Mouse (Mus musculus) liver, embryonic 14.5 days (tissue): Measurements from ENCODE around the gene Metap1d. TPM values are rescaled to one million over a fixed set of nuclear protein-coding genes. Genes with fewer than 3 reads are reported as not detected.

ENCODE experiments used
- ATAC-seq: fragments of 200-750 bp; cut with Nextera tagmentation; 2 replicates; pipeline ENCODE4 v1.8.0; 2017; ENCODE audit warnings: moderate number of reproducible peaks, mild to moderate bottlenecking, moderate library complexity; ENCODE audit not compliant: insufficient read depth
- DNase-seq, 3 experiments: peaks; one replicate each; pipeline ENCODE4 v3.0.0-alpha.2; 2012 to 2013; ENCODE audit warnings: low read depth in 3 of 3, low spot score in 3 of 3
- H3K27ac ChIP-seq: fragments of 300-500 bp; sonication (generic); 2 replicates; pipeline ENCODE4 v1.5.1; 2014; ENCODE audit warnings: moderate library complexity, mild to moderate bottlenecking, control low read depth, inconsistent platforms
- H3K27me3 ChIP-seq: fragments of 300-500 bp; sonication (generic); 2 replicates; pipeline ENCODE4 v1.6.1; 2014; ENCODE audit warnings: mild to moderate bottlenecking, low read length, moderate library complexity; ENCODE audit not compliant: control insufficient read depth, insufficient read depth
- H3K36me3 ChIP-seq: fragments of 300-500 bp; sonication (generic); replicated peaks from 2 replicates; pipeline ENCODE4 v1.6.1; 2014; ENCODE audit warnings: low read depth; ENCODE audit not compliant: control insufficient read depth, insufficient read depth
- H3K4me1 ChIP-seq, 2 experiments: fragments of 200-500 bp in 1 of 2; fragments of 300-500 bp in 1 of 2; sonication (generic) in 1 of 2; replicated peaks; 2 replicates each; pipeline ENCODE4 v1.6.1; 2012 to 2014; ENCODE audit warnings: antibody characterized with exemption in 1 of 2, inconsistent platforms in 1 of 2, low read length in 1 of 2; ENCODE audit not compliant: control insufficient read depth in 2 of 2, insufficient read depth in 2 of 2
- H3K4me2 ChIP-seq: fragments of 300-500 bp; sonication (generic); 2 replicates; pipeline ENCODE4 v1.6.1; 2014; ENCODE audit warnings: low read depth, mild to moderate bottlenecking, control low read depth, moderate library complexity
- H3K4me3 ChIP-seq, 2 experiments: fragments of 200-500 bp in 1 of 2; fragments of 300-500 bp in 1 of 2; sonication (generic) in 1 of 2; 2 replicates each; pipeline ENCODE4 v1.5.1; 2012 to 2014; ENCODE audit warnings: low read depth in 2 of 2, low read length in 2 of 2, mild to moderate bottlenecking in 2 of 2, control low read depth in 1 of 2, inconsistent platforms in 1 of 2, moderate library complexity in 1 of 2; ENCODE audit not compliant: insufficient read depth in 1 of 2
- H3K9ac ChIP-seq: fragments of 300-500 bp; sonication (generic); replicated peaks from 2 replicates; pipeline ENCODE4 v1.6.1; 2014; ENCODE audit warnings: mild to moderate bottlenecking, control low read depth, moderate library complexity
- H3K9me3 ChIP-seq: fragments of 300-500 bp; sonication (generic); 2 replicates; pipeline ENCODE4 v1.6.1; 2016; ENCODE audit warnings: low read length, mixed read lengths; ENCODE audit not compliant: control insufficient read depth
- CTCF ChIP-seq: IDR thresholded peaks from 2 replicates; pipeline ENCODE4 v1.5.1; 2016; ENCODE audit warnings: antibody characterized with exemption, low read depth, control low read depth
- EP300 ChIP-seq: IDR thresholded peaks from 2 replicates; pipeline ENCODE4 v1.6.1; 2016; ENCODE audit warnings: antibody characterized with exemption, low read depth
- WGBS: fragments of 180-500 bp; shearing (Covaris S2); extraction: QIAGEN DNeasy Blood & Tissue Kit; methylation state at CpG from one replicate; pipeline ENCODE4 v1.1.7; 2014; ENCODE audit not compliant: insufficient replicate concordance; 5-methylcytosine and 5-hydroxymethylcytosine counted together
- polyA plus RNA-seq, 2 experiments: library from polyadenylated mRNA; depleted of rRNA in 1 of 2; stranded (reverse) in 1 of 2; unstranded in 1 of 2; fragments of >200 nt; fragmentation: Nextera tagmentation in 1 of 2; extraction: Ambion mirVana in 1 of 2; gene quantifications; 2 replicates each; pipeline versions ENCODE4 v1.2.1 to v1.2.3; 2012 to 2014

Gene Metap1d
- polyA plus RNA-seq, 2 experiments = 22.2 to 29.9 TPM

DNA sequence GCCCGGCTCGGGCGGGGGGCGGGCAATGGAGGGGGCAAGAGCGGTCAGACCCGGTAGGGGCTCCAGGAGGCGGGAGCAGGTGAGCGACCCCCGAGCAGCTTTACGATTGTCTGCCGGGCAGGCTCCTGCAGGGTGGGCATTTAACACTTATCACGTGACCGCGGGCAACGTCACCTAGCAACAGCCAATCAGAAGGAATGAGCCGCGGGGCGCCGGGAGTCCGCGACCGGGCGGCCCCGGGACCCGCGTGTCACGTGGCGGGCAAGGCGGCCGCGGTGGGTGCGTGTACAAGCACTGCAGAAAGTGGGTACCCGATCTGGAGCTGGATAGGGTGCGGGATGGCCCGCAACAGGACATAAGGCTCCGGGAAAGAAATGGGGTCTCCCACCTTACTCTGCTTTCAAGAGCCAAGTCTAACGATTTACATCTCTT is 93.6 kb downstream of the Metap1d start, which contains the start of gene Dlx2:
Gene Dlx2 (minus strand): TSS at position 115 of the 432 bp plus-strand sequence.
- no peak for DNase-seq
- ATAC-seq = no peak
- H3K4me2 ChIP-seq = peak within 1 kb of the TSS; percentile 71

DNA sequence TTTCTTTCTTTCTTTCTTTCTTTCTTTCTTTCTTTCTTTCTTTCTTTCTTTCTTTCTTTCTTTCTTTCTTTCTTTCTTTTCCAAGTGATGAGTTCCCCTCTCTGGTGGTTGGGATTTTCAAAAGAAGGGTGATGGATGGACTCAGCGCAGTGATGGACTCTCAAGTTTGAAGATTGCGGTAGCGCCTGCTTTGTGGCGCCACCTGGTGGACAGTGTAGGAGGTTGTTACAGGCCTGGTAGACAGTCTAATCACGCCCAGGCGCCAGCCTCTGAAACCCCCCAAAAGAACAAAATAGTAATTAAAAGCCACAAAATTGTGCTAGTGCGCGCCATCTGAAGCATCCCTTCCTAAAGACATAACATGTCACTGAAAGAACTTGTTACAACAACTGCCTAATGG is 94.8 kb downstream of the Metap1d start:
- peaks cover 93% of the 10 kb centered on the region for H3K27me3 ChIP-seq
- no peak overlapping the region for H3K4me2 ChIP-seq
- WGBS = 1% methylated on average over 8 of the region's 8 CpGs
- TF ChIP-seq EP300 (no peak), CTCF (peak; percentile 90)
- no peaks in the 10 kb centered on the region for H3K9me3 ChIP-seq
- no peak overlapping the region for H3K9ac ChIP-seq
- no peak overlapping the region for H3K4me3 ChIP-seq
- DNase-seq = peak; percentile 41 to 56 (median 44)
- no peak overlapping the region for H3K27ac ChIP-seq
- H3K4me1 ChIP-seq = no peaks in the 10 kb centered on the region; a peak in 1 of 4 replicates
- H3K36me3 ChIP-seq = no peaks in the 10 kb centered on the region
- no peak for ATAC-seq

More for the DNA sequence above, 93.6 kb downstream of the Metap1d start, which contains the start of gene Dlx2:
- Histone ChIP-seq H3K36me3 (no peaks in the 10 kb centered on the region), H3K4me1 (no peaks in the 10 kb centered on the region; a peak in 1 of 4 replicates), H3K4me3 (peak within 1 kb of the TSS; percentile 21 to 51), H3K9me3 (no peaks in the 10 kb centered on the region), H3K27ac (no peak within 1 kb of the TSS), H3K27me3 (peaks cover 94% of the 10 kb centered on the region), H3K9ac (no peak within 1 kb of the TSS)
- under 1% methylated on average over 37 of the region's 37 CpGs for WGBS
- TF ChIP-seq CTCF (no peak), EP300 (no peak)

DNA sequence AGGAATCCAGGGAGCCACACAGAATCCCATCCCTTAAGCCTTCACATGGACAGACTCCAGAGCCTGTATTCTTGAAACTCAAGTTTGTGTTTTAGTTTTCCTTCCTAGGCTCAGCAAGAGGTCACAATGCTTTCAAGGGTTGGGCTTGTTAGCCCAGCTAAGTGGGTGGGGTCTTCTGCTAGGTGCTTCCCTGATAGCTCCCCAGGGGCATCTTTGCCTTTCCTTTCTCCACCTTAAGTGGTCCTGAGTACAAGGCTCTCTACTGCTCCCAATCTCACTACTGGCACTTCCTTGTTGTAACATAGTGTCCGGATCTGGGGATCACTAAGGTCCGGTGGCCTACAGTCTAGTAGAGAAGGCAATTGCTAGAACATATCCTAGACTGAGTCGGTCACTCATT is 97.3 kb downstream of the Metap1d start:
- no peak for TF ChIP-seq EP300
- TF ChIP-seq CTCF = no peak
- H3K36me3 ChIP-seq = no peaks in the 10 kb centered on the region
- H3K27me3 ChIP-seq = peaks cover 79% of the 10 kb centered on the region
- H3K4me2 ChIP-seq = no peak overlapping the region
- no peak overlapping the region for H3K27ac ChIP-seq
- H3K4me3 ChIP-seq = no peak overlapping the region
- ATAC-seq (no peak), DNase-seq (no peak)
- H3K4me1 ChIP-seq = no peaks in the 10 kb centered on the region; a peak in 1 of 4 replicates
- WGBS = 16% methylated on average over 3 of the region's 3 CpGs
- H3K9ac ChIP-seq = no peak overlapping the region
- no peaks in the 10 kb centered on the region for H3K9me3 ChIP-seq

DNA sequence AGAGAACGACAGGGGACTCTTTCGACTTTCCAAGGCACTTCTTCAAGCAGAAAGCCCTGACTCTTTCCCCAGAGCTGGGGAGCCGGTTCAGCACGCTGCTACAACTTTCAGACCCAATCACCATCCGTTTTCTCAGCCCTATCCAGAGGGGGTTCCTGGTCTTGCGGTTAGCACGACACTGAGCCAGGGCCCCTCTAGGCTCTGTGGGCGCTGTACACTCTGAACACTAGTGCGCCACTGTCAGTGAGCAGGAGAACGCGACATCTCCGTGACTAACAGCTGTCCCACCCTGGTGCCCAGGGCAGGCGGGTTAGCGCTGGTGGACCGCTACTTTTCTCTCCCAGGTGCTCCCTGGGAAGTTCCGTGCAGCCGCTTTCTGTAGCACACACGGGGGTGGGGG is 98.6 kb downstream of the Metap1d start:
- Histone ChIP-seq H3K9ac (no peak overlapping the region), H3K27ac (no peak overlapping the region), H3K9me3 (no peaks in the 10 kb centered on the region), H3K27me3 (peaks cover 65% of the 10 kb centered on the region), H3K4me3 (no peak overlapping the region), H3K4me1 (no peaks in the 10 kb centered on the region; a peak in 1 of 4 replicates), H3K4me2 (no peak overlapping the region), H3K36me3 (no peaks in the 10 kb centered on the region)
- ATAC-seq = no peak
- TF ChIP-seq EP300 = no peak
- no peak for TF ChIP-seq CTCF
- WGBS = 1% methylated on average over 18 of the region's 18 CpGs
- DNase-seq = no peak

DNA sequence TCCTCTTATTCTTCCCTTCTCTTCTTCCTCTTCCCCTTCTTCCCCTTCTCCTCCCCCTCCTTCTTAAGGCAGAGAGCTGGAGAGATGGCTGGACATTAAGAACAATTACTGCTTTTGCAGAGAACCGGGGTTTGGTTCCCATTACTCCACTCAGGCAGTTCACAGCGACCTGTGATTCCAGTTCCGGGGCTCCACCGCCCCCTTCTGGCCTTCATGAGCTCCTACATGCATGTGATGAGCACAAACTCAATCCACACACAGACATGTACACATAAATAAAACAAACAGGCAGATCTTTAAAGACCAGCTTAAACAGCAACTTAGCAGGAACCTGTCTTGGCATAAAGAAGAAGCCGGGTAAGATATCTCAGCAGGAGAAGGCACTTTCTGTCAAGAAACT is 103.0 kb downstream of the Metap1d start:
- H3K9me3 ChIP-seq = no peaks in the 10 kb centered on the region
- no peak overlapping the region for H3K4me3 ChIP-seq
- no peak for DNase-seq
- H3K4me2 ChIP-seq = no peak overlapping the region
- ATAC-seq = no peak
- H3K27ac ChIP-seq = no peak overlapping the region
- TF ChIP-seq CTCF (peak; percentile 50), EP300 (no peak)
- no peaks in the 10 kb centered on the region for H3K36me3 ChIP-seq
- peaks cover 28% of the 10 kb centered on the region for H3K27me3 ChIP-seq
- no peak overlapping the region for H3K9ac ChIP-seq
- no peaks in the 10 kb centered on the region for H3K4me1 ChIP-seq
- 44% methylated on average over 5 of the region's 5 CpGs for WGBS
